Comparison of ENCODE assay signal across 16 mouse cellular contexts in genomic region chr7:48756306-48756931, GRCm38 (mm10). TPM values are rescaled to one million over a fixed set of nuclear protein-coding genes. Genes with fewer than 3 reads are reported as not detected.
DNase-seq lines count a peak whose midpoint lies in the region; ATAC-seq and TF ChIP-seq lines count a peak whose summit lies in the region.
"Had no signal": no experiment of that assay in that cellular context is flagged by ENCODE, and none has a peak within 500 bp of the region (broad histone marks: within the 10 kb centered on the region; RNA-seq: fewer than 3 reads in every experiment).

No protein-coding gene starts in this region.

- DNase-seq in heart, postnatal 0 days (ENCODE audit: low spot score) = no peak
- DNase-seq in heart, postnatal 25 days (ENCODE audit: low spot score) = no peak
- no peak for DNase-seq in lung, postnatal 0 days (ENCODE audit: low spot score)
- DNase-seq in lung, postnatal 10 days = no peak
- peak; percentile 50 for DNase-seq in NIH3T3 (ENCODE audit: low read depth)
- DNase-seq in spleen, adult 12 weeks (ENCODE audit: low spot score) = no peak
- DNase-seq in frontal cortex, postnatal 10 days (ENCODE audit: low spot score in 2 of 2) = no peak
- DNase-seq: adrenal gland, postnatal 36 days; cerebellum, adult 11-12 months; kidney, adult 8-10 months; lung, adult 18-20 months; thymus, adult 2 months had no signal

- H3K4me1 ChIP-seq in heart, postnatal 0 days (ENCODE audit: control insufficient read depth, insufficient read depth) = no peaks in the 10 kb centered on the region
- H3K4me1 ChIP-seq in lung, postnatal 0 days (ENCODE audit: insufficient read depth, low read depth, low read length) = no peaks in the 10 kb centered on the region
- no peaks in the 10 kb centered on the region for H3K4me1 ChIP-seq in cortical plate, adult 2 months (ENCODE audit: control insufficient read depth, insufficient read depth, low read length)
- H3K4me1 ChIP-seq: embryonic facial prominence, embryonic 15.5 days; limb, embryonic 12.5 days had no signal

- no peak overlapping the region for H3K4me3 ChIP-seq in heart, postnatal 0 days (ENCODE audit: low read depth, low read length)
- H3K4me3 ChIP-seq in lung, postnatal 0 days (ENCODE audit: low read depth, low read length) = no peak overlapping the region
- H3K4me3 ChIP-seq in cortical plate, adult 2 months (ENCODE audit: insufficient read depth, low read length) = no peak overlapping the region
- H3K4me3 ChIP-seq: embryonic facial prominence, embryonic 15.5 days; limb, embryonic 12.5 days had no signal

- H3K27ac ChIP-seq in heart, postnatal 0 days (ENCODE audit: low read depth) = no peak overlapping the region
- H3K27ac ChIP-seq in lung, postnatal 0 days (ENCODE audit: low read length) = no peak overlapping the region
- no peak overlapping the region for H3K27ac ChIP-seq in cortical plate, adult 2 months (ENCODE audit: insufficient read depth, low read length)
- H3K27ac ChIP-seq: embryonic facial prominence, embryonic 15.5 days; limb, embryonic 12.5 days had no signal

- intact Hi-C loops in heart, postnatal 25 days (cut with DNase I) = loop anchor here (10.0 kb wide), 1 partner anchor 308 kb away; no protein-coding TSS in a partner anchor

- no peak for TF ChIP-seq EP300 in heart, postnatal 0 days (IDR thresholded peaks at IDR 0.05; ENCODE audit: low read depth)
- TF ChIP-seq EP300 in lung, postnatal 0 days (IDR thresholded peaks at IDR 0.05) = no peak

- no peak overlapping the region for H3K4me2 ChIP-seq in heart, postnatal 0 days (ENCODE audit: low read depth, low read length)
- no peak overlapping the region for H3K4me2 ChIP-seq in lung, postnatal 0 days (replicated peaks; ENCODE audit: low read depth, low read length)
- H3K4me2 ChIP-seq: embryonic facial prominence, embryonic 15.5 days; limb, embryonic 12.5 days had no signal

- ATAC-seq in heart, postnatal 0 days (ENCODE audit: insufficient read depth, low read depth) = no peak
- no peak for ATAC-seq in lung, postnatal 0 days
- ATAC-seq: midbrain, embryonic 16.5 days had no signal

- no peaks in the 10 kb centered on the region for H3K27me3 ChIP-seq in heart, postnatal 0 days (ENCODE audit: control insufficient read depth, insufficient read depth, low read length)
- H3K27me3 ChIP-seq in lung, postnatal 0 days (replicated peaks; ENCODE audit: insufficient read depth, low read length) = no peaks in the 10 kb centered on the region
- H3K27me3 ChIP-seq: embryonic facial prominence, embryonic 15.5 days; limb, embryonic 12.5 days had no signal

- no peak overlapping the region for H3K9ac ChIP-seq in heart, postnatal 0 days (replicated peaks; ENCODE audit: low read depth, low read length)
- no peak overlapping the region for H3K9ac ChIP-seq in lung, postnatal 0 days (replicated peaks; ENCODE audit: low read depth)
- H3K9ac ChIP-seq: embryonic facial prominence, embryonic 15.5 days; limb, embryonic 12.5 days had no signal

- no peak for TF ChIP-seq POLR2A in cortical plate, adult 2 months (IDR thresholded peaks at IDR 0.05; ENCODE audit: extremely low read depth, insufficient read depth, low read length)

- H3K9me3 ChIP-seq in heart, postnatal 0 days (replicated peaks; ENCODE audit: control insufficient read depth, low read length) = no peaks in the 10 kb centered on the region
- no peaks in the 10 kb centered on the region for H3K9me3 ChIP-seq in lung, postnatal 0 days (ENCODE audit: low read length)
- H3K9me3 ChIP-seq: embryonic facial prominence, embryonic 15.5 days; limb, embryonic 12.5 days had no signal

- no peaks in the 10 kb centered on the region for H3K36me3 ChIP-seq in heart, postnatal 0 days (replicated peaks; ENCODE audit: control insufficient read depth, insufficient read depth, low read length)
- no peaks in the 10 kb centered on the region for H3K36me3 ChIP-seq in lung, postnatal 0 days (ENCODE audit: insufficient read depth, low read length)
- H3K36me3 ChIP-seq: embryonic facial prominence, embryonic 15.5 days; limb, embryonic 12.5 days had no signal

- TF ChIP-seq CTCF in heart, postnatal 0 days (IDR thresholded peaks at IDR 0.05; ENCODE audit: low read depth) = peak; percentile 24; the same call in 1 of the 2 replicates
- peak; percentile 30 for TF ChIP-seq CTCF in lung, postnatal 0 days (IDR thresholded peaks at IDR 0.05)
- TF ChIP-seq CTCF in cortical plate, adult 2 months (IDR thresholded peaks at IDR 0.05; ENCODE audit: extremely low read depth, insufficient read depth, low read length) = peak; percentile 17; the same call in 1 of the 2 replicates

- 94% methylated on average over 4 of the region's 4 CpGs for WGBS in heart, postnatal 0 days
- WGBS in lung, postnatal 0 days = 89% methylated on average over 4 of the region's 4 CpGs

RNA-seq across cellular contexts. Expression of gene Zdhhc13, which starts 32.4 kb away (rescaled TPM):
- 51.6 and 58.5 TPM in 2 replicates for total RNA-seq in heart, postnatal 0 days (2014; rRNA removed; ENCODE audit: low replicate concordance)
- polyA plus RNA-seq in heart, postnatal 0 days (2015; fragmentation: Nextera tagmentation; extraction: Ambion mirVana) = 26.9 and 29.5 TPM in 2 replicates
- total RNA-seq in heart, postnatal 25 days (2021) = 10 to 100 TPM; 11.0 to 12.9 TPM
- 15.5 and 15.7 TPM in 2 replicates for polyA plus RNA-seq in lung, postnatal 0 days (2015; fragmentation: Nextera tagmentation; extraction: Ambion mirVana)
- 21.3 TPM in 2 replicates for polyA plus RNA-seq in cortical plate, adult 2 months (2012; rRNA removed)
